Mouse (Mus musculus): Measurements from ENCODE around the gene Prph2.

DNA sequence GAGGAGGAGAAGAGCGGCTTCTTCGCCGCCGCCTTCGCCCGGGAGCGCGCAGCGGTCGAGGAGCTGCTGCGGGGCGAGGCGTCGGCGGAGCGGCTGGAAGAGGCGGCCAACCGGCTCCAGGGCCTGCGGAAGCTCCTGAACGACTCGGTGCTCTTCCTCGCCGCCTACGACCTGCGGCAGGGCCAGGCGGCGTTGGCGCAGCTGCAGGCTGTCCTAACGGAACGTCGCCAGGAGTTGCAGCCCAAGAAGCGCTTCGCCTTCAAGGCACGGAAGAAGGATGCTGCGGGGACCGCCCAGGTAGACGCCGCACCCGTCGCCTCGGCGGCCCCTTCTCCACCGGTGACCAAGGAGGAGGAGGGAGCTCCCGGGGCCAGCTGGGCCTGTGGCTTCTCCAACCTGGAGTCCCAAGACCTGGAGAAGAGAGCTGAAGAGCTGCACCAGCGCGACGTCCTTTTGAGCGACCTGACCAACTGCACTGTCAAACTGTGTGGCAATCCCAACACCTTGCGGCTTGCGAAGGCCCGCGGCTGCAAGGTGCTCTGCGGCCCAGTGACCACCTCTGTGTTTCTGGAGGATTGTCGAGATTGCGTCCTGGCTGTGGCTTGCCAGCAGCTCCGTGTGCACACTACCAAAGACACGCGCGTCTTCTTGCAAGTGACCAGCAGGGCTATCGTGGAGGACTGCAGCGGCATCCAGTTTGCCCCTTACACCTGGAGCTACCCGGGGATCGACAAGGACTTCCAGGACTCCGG, 19.2 kb upstream of the Prph2 start:
- TF ChIP-seq CTCF (IDR thresholded peaks at IDR 0.05; ENCODE audit: control insufficient read depth, insufficient read depth, insufficient replicate concordance, low read depth, low read length), result no peak
- no peak for TF ChIP-seq POLR2A (IDR thresholded peaks at IDR 0.05; ENCODE audit: control insufficient read depth, low read depth, low read length)

Measured in testis, adult 2 months (tissue).